ENCODE assay signal across 8 mouse cellular contexts in genomic region chr2:68782268-68783132, GRCm38 (mm10).
DNase-seq lines count a peak whose midpoint lies in the region; ATAC-seq and TF ChIP-seq lines count a peak whose summit lies in the region.

No protein-coding gene starts in this region.

- H3K4me1 ChIP-seq in G1E (ENCODE audit: insufficient read depth, low read depth, low read length): peaks cover 32% of the 10 kb centered on the region
- H3K4me1 ChIP-seq in limb, embryonic 13.5 days: 0 out of 2 replicates have a peak, but pooled peaks cover 6% of the 10 kb centered on the region
- H3K4me1 ChIP-seq in olfactory bulb, adult 2 months (ENCODE audit: control insufficient read depth, insufficient read depth, low read length): peaks cover 2% of the 10 kb centered on the region; the same call in 1 of the 2 replicates

- WGBS in limb, embryonic 13.5 days: 39% methylated on average over 16 of the region's 16 CpGs
- 23% methylated on average over 16 of the region's 16 CpGs for WGBS in olfactory bulb, adult 2 months

- TF ChIP-seq CTCF in G1E (IDR thresholded peaks at IDR 0.05; ENCODE audit: low read depth, low read length): no peak
- no peak for TF ChIP-seq CTCF in olfactory bulb, adult 2 months (IDR thresholded peaks at IDR 0.05; ENCODE audit: insufficient read depth, low read depth, low read length)

- peak overlapping the region; percentile 44; the same call in 1 of the 2 replicates for H3K4me3 ChIP-seq in G1E (ENCODE audit: low read depth, low read length)
- H3K4me3 ChIP-seq in limb, embryonic 13.5 days: peak overlapping the region; percentile 13; the same call in 1 of the 2 replicates
- peak overlapping the region; percentile 21 for H3K4me3 ChIP-seq in olfactory bulb, adult 2 months (ENCODE audit: insufficient read depth, low read depth, low read length)

- DNase-seq in 416B (ENCODE audit: low read depth) (peak; percentile 94), G1E (ENCODE audit: low spot score) (peak; percentile 14)
- DNase-seq in urinary bladder, adult 2 months (ENCODE audit: low spot score): no peak
- DNase-seq in layer of hippocampus, adult 11-12 months (ENCODE audit: low spot score): no peak
- no peak for DNase-seq in frontal cortex, postnatal 25 days (ENCODE audit: low spot score in 2 of 2)

- H3K9ac ChIP-seq in limb, embryonic 13.5 days: no peak overlapping the region

- ATAC-seq in G1E (ENCODE audit: extremely low read depth, insufficient number of reproducible peaks, low FRiP score, poor library complexity, severe bottlenecking): peak; percentile 72
- peak; percentile 69 to 83 for ATAC-seq in hematopoietic stem cell, adult 5-6 weeks (replicated peaks in 1 of 2; ENCODE audit: insufficient read depth in 1 of 2, low FRiP score in 2 of 2, low TSS enrichment in 1 of 2, low read depth in 1 of 2, poor library complexity in 2 of 2, severe bottlenecking in 2 of 2)
- peak; percentile 61; the same call in 1 of the 2 replicates for ATAC-seq in limb, embryonic 13.5 days (ENCODE audit: low FRiP score, low read depth)

- no peaks in the 10 kb centered on the region for H3K36me3 ChIP-seq in G1E (replicated peaks)
- no peaks in the 10 kb centered on the region for H3K36me3 ChIP-seq in limb, embryonic 13.5 days

- peaks cover 6% of the 10 kb centered on the region for H3K27me3 ChIP-seq in G1E (ENCODE audit: insufficient read depth, low read length)
- H3K27me3 ChIP-seq in limb, embryonic 13.5 days: no peaks in the 10 kb centered on the region

- no peak overlapping the region for H3K27ac ChIP-seq in limb, embryonic 13.5 days
- H3K27ac ChIP-seq in olfactory bulb, adult 2 months (ENCODE audit: insufficient read depth, low read depth, low read length): peak overlapping the region; percentile 86

- no peak for TF ChIP-seq POLR2A in olfactory bulb, adult 2 months (IDR thresholded peaks at IDR 0.05; ENCODE audit: insufficient read depth, low read depth, low read length)

- H3K4me2 ChIP-seq in limb, embryonic 13.5 days (replicated peaks): peak overlapping the region; percentile 47

- H3K9me3 ChIP-seq in G1E (replicated peaks): no peaks in the 10 kb centered on the region
- H3K9me3 ChIP-seq in limb, embryonic 13.5 days: no peaks in the 10 kb centered on the region

Comparison
In these comparisons a context has a peak if more than half of its experiments do, and no peak if none do; other contexts are left out.
1. DNase-seq: peak in 416B (single experiment) and G1E (single experiment); none in urinary bladder, adult 2 months (single experiment), layer of hippocampus, adult 11-12 months (single experiment) and frontal cortex, postnatal 25 days (0 of 2).
2. Peak in every context shown above with its lines, with median percentiles within 50 percentile points of each other: ATAC-seq and H3K4me3 ChIP-seq.